Comparison of ENCODE assay signal across 9 mouse cellular contexts in genomic region chr3:141838864-141839263, GRCm38 (mm10).
DNase-seq lines count a peak whose midpoint lies in the region; ATAC-seq and TF ChIP-seq lines count a peak whose summit lies in the region.
"Had no signal": no experiment of that assay in that cellular context is flagged by ENCODE, and none has a peak within 500 bp of the region (broad histone marks: within the 10 kb centered on the region; RNA-seq: fewer than 3 reads in every experiment).

No protein-coding gene starts in this region.

- no peak overlapping the region for H3K27ac ChIP-seq in midbrain, postnatal 0 days (ENCODE audit: low read depth, low read length)
- H3K27ac ChIP-seq: embryonic facial prominence, embryonic 12.5 days; limb, embryonic 12.5 days had no signal

- peak; percentile 92 for TF ChIP-seq CTCF in midbrain, postnatal 0 days (IDR thresholded peaks at IDR 0.05)

- peak; percentile 28 to 58 for DNase-seq in left cerebral cortex, adult 18-20 months (ENCODE audit: low spot score in 2 of 2)
- DNase-seq in left cerebral cortex, postnatal 36 days (ENCODE audit: low spot score in 2 of 2) = no peak
- DNase-seq in MEL-GATA-1-ER (ENCODE audit: extremely low read depth, low read depth) = peak; percentile 36
- peak; percentile 53 for DNase-seq in cerebellum, adult 8-10 months
- peak; percentile 71 for DNase-seq in midbrain, postnatal 0 days (ENCODE audit: low spot score)
- no peak for DNase-seq in gastrocnemius, postnatal 4 days (ENCODE audit: low spot score in 2 of 2)

- no peaks in the 10 kb centered on the region for H3K36me3 ChIP-seq in midbrain, postnatal 0 days (ENCODE audit: insufficient read depth, low read length)

- no peaks in the 10 kb centered on the region for H3K4me1 ChIP-seq in midbrain, postnatal 0 days (ENCODE audit: insufficient read depth, low read length)
- H3K4me1 ChIP-seq: embryonic facial prominence, embryonic 12.5 days; limb, embryonic 12.5 days had no signal

- ATAC-seq in hematopoietic stem cell, adult 5-6 weeks (replicated peaks in 1 of 2; ENCODE audit: insufficient read depth in 1 of 2, low FRiP score in 2 of 2, low TSS enrichment in 1 of 2, low read depth in 1 of 2, poor library complexity in 2 of 2, severe bottlenecking in 2 of 2) = peak; percentile 66 to 88; a peak in 3 of 4 replicates
- no peak for ATAC-seq in midbrain, postnatal 0 days (ENCODE audit: low FRiP score)

- no peaks in the 10 kb centered on the region for H3K27me3 ChIP-seq in midbrain, postnatal 0 days (ENCODE audit: insufficient read depth, low read length)
- H3K27me3 ChIP-seq: embryonic facial prominence, embryonic 12.5 days; limb, embryonic 12.5 days had no signal

- H3K4me2 ChIP-seq in midbrain, postnatal 0 days (ENCODE audit: low read depth, low read length, poor library complexity, severe bottlenecking) = no peak overlapping the region
- H3K4me2 ChIP-seq: embryonic facial prominence, embryonic 12.5 days; limb, embryonic 12.5 days had no signal

- H3K4me3 ChIP-seq in midbrain, postnatal 0 days (ENCODE audit: low read depth, low read length) = no peak overlapping the region
- H3K4me3 ChIP-seq: embryonic facial prominence, embryonic 12.5 days; limb, embryonic 12.5 days had no signal

- 40% methylated on average over 7 of the region's 7 CpGs for WGBS in midbrain, postnatal 0 days

- H3K9ac ChIP-seq in midbrain, postnatal 0 days (replicated peaks; ENCODE audit: low read length, poor library complexity, severe bottlenecking) = no peak overlapping the region
- H3K9ac ChIP-seq: embryonic facial prominence, embryonic 12.5 days; limb, embryonic 12.5 days had no signal

- intact Hi-C loops in left cerebral cortex, postnatal 36 days (cut with DNase I) = loop anchor here (10.0 kb wide), 2 partner anchors 1154 to 1654 kb away; no protein-coding TSS in a partner anchor

- H3K9me3 ChIP-seq in midbrain, postnatal 0 days (ENCODE audit: low read length) = no peaks in the 10 kb centered on the region
- H3K9me3 ChIP-seq: embryonic facial prominence, embryonic 12.5 days; limb, embryonic 12.5 days had no signal

Comparison
In these comparisons a context has a peak if more than half of its experiments do, and no peak if none do; other contexts are left out.
1. DNase-seq: peak in left cerebral cortex, adult 18-20 months (2 of 2), MEL-GATA-1-ER (single experiment), cerebellum, adult 8-10 months (single experiment) and midbrain, postnatal 0 days (single experiment); none in left cerebral cortex, postnatal 36 days (0 of 2) and gastrocnemius, postnatal 4 days (0 of 2).